Mouse (Mus musculus) forebrain, embryonic 16.5 days (tissue): ENCODE measurements around the gene Oxct2b. TPM values are rescaled to one million over a fixed set of nuclear protein-coding genes. Genes with fewer than 3 reads are reported as not detected.

Experiments used
- ATAC-seq: fragments of 200-750 bp; cut with Nextera tagmentation; 2 replicates; pipeline ENCODE4 v1.8.0; 2017; ENCODE audit warnings: mild to moderate bottlenecking, moderate library complexity
- H3K27ac ChIP-seq: fragments of 300-500 bp; sonication (generic); 2 replicates; pipeline ENCODE4 v1.5.1; 2014; ENCODE audit warnings: low read length, control low read depth
- H3K27me3 ChIP-seq: fragments of 300-500 bp; sonication (generic); replicated peaks from 2 replicates; pipeline ENCODE4 v1.6.1; 2014; ENCODE audit warnings: low read length; ENCODE audit not compliant: control insufficient read depth, insufficient read depth
- H3K36me3 ChIP-seq: fragments of 300-500 bp; sonication (generic); 2 replicates; pipeline ENCODE4 v1.6.1; 2014; ENCODE audit not compliant: control insufficient read depth, insufficient read depth
- H3K4me1 ChIP-seq: fragments of 300-500 bp; sonication (generic); replicated peaks from 2 replicates; pipeline ENCODE4 v1.6.1; 2014; ENCODE audit warnings: low read length; ENCODE audit not compliant: control insufficient read depth, insufficient read depth
- H3K4me2 ChIP-seq: fragments of 300-500 bp; sonication (generic); 2 replicates; pipeline ENCODE4 v1.6.1; 2014; ENCODE audit warnings: mild to moderate bottlenecking, low read length, control low read depth
- H3K4me3 ChIP-seq: fragments of 300-500 bp; sonication (generic); replicated peaks from 2 replicates; pipeline ENCODE4 v1.5.1; 2014; ENCODE audit warnings: mild to moderate bottlenecking, low read length, control low read depth
- H3K9ac ChIP-seq: fragments of 300-500 bp; sonication (generic); replicated peaks from 2 replicates; pipeline ENCODE4 v1.6.1; 2014; ENCODE audit warnings: low read depth, low read length, control low read depth
- H3K9me3 ChIP-seq: fragments of 300-500 bp; sonication (generic); 2 replicates; pipeline ENCODE4 v1.6.1; 2016; ENCODE audit warnings: low read length; ENCODE audit not compliant: control insufficient read depth
- WGBS: fragments of 180-500 bp; shearing (Covaris S2); extraction: QIAGEN DNeasy Blood & Tissue Kit; methylation state at CpG from one replicate; pipeline ENCODE4 v1.1.7; 2014; 5-methylcytosine and 5-hydroxymethylcytosine counted together
- polyA plus RNA-seq: library from polyadenylated mRNA; unstranded; fragments of >200 nt; fragmentation: Nextera tagmentation; extraction: Ambion mirVana; gene quantifications from 2 replicates; pipeline ENCODE4 v1.2.1, GENCODE M21; 2015

Oxct2b gene
- polyA plus RNA-seq = 0.41 TPM in 1 of 2 replicates, not detected in the other

DNA sequence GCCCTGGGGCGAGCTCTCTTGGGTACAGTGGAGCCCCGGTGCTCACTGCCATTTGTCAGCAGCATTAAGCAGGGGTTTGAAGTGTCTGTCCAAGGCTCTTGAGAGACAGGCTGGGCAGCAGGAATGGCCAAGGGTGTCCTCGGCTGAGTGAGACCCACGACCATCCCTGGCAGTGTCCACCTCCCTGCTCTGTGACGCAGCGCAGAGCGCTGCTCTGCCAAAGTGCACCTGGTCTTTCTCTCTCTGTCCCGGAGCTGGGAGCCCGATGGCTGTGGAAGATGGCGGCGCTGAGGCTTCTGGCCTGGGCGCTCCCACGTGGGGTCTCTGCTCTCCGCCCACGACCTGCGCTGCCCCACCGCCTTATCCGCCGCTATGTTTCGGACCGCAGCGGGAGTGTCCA, at the start of gene Oxct2b:
Oxct2b (plus strand) TSS at position 256 of the 400 bp plus-strand sequence.
- no peaks in the 10 kb centered on the region for H3K27me3 ChIP-seq
- WGBS = 11% methylated on average over 22 of the region's 22 CpGs
- H3K4me1 ChIP-seq = 0 out of 2 replicates have a peak, but pooled peaks cover 2% of the 10 kb centered on the region
- peak within 1 kb of the TSS; percentile 39 for H3K4me3 ChIP-seq
- H3K4me2 ChIP-seq = peak within 1 kb of the TSS; percentile 60
- H3K9ac ChIP-seq = peak within 1 kb of the TSS; percentile 32; the same call in 1 of the 2 replicates
- ATAC-seq = peak; percentile 49
- H3K27ac ChIP-seq = no peak within 1 kb of the TSS
- H3K9me3 ChIP-seq = no peaks in the 10 kb centered on the region
- H3K36me3 ChIP-seq = no peaks in the 10 kb centered on the region

DNA sequence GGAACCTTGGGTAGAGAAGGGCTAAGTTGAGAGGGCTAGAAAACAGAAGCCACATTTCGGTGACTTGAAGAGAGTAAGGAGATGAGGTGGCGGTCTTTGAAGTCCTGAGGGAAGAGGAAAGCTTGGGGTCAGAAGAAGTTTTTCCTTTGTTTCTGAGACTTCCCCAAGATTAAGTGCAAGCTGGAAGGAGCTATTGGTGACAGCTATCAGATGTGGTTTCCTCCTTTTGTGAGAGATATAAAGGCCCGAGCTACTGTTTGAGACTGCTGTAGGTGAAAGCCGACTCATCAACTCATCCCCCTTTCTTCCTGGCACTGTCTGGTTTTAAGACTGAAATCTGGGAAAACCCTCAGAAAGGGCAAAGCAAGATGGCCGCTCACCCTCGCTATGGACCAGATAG, 47.4 kb upstream of the Oxct2b start:
- no peaks in the 10 kb centered on the region for H3K36me3 ChIP-seq
- WGBS = 89% methylated on average over 6 of the region's 6 CpGs
- H3K4me3 ChIP-seq = no peak overlapping the region
- no peak overlapping the region for H3K4me2 ChIP-seq
- ATAC-seq = no peak
- H3K27ac ChIP-seq = no peak overlapping the region
- no peaks in the 10 kb centered on the region for H3K9me3 ChIP-seq
- H3K27me3 ChIP-seq = no peaks in the 10 kb centered on the region
- H3K4me1 ChIP-seq = peaks cover 4% of the 10 kb centered on the region; the same call in 1 of the 2 replicates
- H3K9ac ChIP-seq = no peak overlapping the region

DNA sequence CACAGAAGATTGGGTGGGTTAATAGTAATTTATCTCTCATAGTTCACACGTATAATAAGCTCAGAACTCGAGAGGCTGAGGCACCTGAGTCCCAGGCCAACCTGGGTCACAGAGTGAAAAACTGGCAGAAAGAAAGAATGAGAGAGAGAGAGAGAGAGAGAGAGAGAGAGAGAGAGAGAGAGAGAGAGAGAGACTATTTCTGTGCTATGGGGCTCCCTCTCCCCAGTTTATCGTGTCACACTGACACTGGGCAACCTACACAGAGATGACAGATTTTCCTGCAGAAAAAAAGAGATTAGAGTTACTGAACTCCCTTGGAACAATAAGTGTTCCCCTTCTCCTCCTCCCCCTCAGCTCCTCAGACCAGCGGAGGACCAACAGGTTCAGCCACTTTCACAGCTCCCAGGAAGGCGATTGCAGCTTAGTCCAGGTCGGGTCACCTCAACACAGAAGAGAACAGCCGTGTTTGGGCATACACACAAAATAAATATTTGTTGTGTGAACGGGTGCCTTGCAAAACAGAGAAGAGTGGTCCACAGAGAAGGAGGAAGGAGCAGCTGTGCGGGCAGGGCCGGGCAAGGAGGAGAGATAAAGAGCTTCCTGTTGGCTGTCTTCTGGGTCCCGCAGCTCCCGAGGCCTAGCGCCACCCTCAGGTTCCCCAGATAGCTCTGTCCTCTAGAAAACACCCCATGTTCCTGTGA, 44.6 kb upstream of the Oxct2b start:
- 15% methylated on average over 13 of the region's 13 CpGs for WGBS
- Histone ChIP-seq H3K9me3 (no peaks in the 10 kb centered on the region), H3K27ac (no peak overlapping the region), H3K4me3 (no peak overlapping the region), H3K9ac (no peak overlapping the region), H3K27me3 (no peaks in the 10 kb centered on the region), H3K4me2 (no peak overlapping the region), H3K4me1 (peaks cover 4% of the 10 kb centered on the region; the same call in 1 of the 2 replicates), H3K36me3 (no peaks in the 10 kb centered on the region)
- no peak for ATAC-seq

DNA sequence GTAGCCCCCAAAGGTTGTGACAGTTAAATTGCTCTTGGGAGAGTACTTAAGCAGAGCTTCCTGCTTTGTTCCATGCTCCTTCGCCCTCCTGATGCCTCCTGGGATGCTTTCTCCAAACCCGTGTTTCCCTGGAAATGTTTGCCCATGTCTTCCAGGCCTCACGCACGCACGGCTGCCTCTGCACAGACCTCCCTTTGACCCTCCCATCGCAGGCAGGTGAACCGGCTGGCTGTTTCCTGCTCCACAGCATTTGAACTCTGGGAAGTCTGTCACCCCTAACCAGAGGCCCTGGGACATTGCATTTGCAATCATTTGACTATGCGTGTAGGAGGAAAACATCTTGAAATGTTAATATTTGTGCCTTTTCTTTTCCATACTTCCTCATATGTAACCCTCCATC, 39.1 kb upstream of the Oxct2b start:
- Histone ChIP-seq H3K9me3 (0 out of 2 replicates have a peak, but pooled peaks cover 2% of the 10 kb centered on the region), H3K27ac (no peak overlapping the region), H3K4me2 (no peak overlapping the region), H3K9ac (no peak overlapping the region), H3K4me1 (peaks cover 4% of the 10 kb centered on the region; the same call in 1 of the 2 replicates), H3K27me3 (no peaks in the 10 kb centered on the region), H3K4me3 (no peak overlapping the region), H3K36me3 (no peaks in the 10 kb centered on the region)
- ATAC-seq = no peak
- 68% methylated on average over 8 of the region's 8 CpGs for WGBS

DNA sequence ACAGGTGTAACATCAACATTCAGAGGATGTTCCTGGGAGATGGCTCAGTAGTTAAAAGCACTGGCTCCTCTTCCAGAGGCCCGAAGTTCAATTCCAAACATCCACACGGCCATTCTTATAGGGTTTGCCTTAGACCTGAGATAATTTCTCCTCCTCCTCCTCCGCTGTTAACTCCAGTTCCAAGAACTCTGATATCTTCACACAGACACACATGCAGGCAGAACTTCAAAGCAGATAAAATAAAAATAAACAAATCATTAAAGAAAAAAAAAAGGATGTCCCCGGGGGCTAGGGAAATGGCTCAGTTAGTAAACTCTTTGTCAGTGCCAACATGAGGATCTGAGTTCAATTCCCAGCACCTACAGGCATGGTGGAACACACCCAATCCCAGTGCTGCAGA, 37.8 kb upstream of the Oxct2b start:
- Histone ChIP-seq H3K4me2 (no peak overlapping the region), H3K9me3 (0 out of 2 replicates have a peak, but pooled peaks cover 2% of the 10 kb centered on the region), H3K9ac (no peak overlapping the region), H3K4me3 (no peak overlapping the region), H3K27ac (no peak overlapping the region), H3K4me1 (peaks cover 4% of the 10 kb centered on the region; the same call in 1 of the 2 replicates), H3K36me3 (no peaks in the 10 kb centered on the region), H3K27me3 (no peaks in the 10 kb centered on the region)
- ATAC-seq = no peak
- WGBS = 88% methylated on average over 4 of the region's 4 CpGs

DNA sequence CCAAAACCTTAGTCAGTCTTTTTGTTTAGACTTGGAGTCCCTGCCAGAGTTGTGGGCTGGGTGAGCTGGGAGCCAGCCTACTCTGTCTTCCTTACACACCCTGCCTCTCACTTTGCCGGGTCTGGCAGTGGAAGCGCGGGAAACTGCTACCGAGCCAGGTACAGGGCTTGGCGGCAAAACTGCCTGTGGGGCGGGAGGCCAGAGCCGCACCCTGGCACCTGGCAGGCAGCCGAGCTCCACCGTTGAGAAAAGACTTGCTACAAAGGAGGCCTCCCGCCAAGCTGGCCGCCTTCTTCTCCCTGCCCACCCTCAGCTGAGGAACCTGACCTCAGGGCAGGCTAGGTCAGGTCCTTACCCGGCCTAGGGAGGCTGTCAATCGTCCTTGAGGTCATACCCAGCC, 35.3 kb upstream of the Oxct2b start:
- WGBS = 30% methylated on average over 13 of the region's 13 CpGs
- ATAC-seq = no peak
- Histone ChIP-seq H3K9me3 (0 out of 2 replicates have a peak, but pooled peaks cover 2% of the 10 kb centered on the region), H3K9ac (no peak overlapping the region), H3K36me3 (no peaks in the 10 kb centered on the region), H3K4me1 (peaks cover 4% of the 10 kb centered on the region; the same call in 1 of the 2 replicates), H3K27ac (no peak overlapping the region), H3K4me2 (no peak overlapping the region), H3K4me3 (no peak overlapping the region), H3K27me3 (no peaks in the 10 kb centered on the region)

DNA sequence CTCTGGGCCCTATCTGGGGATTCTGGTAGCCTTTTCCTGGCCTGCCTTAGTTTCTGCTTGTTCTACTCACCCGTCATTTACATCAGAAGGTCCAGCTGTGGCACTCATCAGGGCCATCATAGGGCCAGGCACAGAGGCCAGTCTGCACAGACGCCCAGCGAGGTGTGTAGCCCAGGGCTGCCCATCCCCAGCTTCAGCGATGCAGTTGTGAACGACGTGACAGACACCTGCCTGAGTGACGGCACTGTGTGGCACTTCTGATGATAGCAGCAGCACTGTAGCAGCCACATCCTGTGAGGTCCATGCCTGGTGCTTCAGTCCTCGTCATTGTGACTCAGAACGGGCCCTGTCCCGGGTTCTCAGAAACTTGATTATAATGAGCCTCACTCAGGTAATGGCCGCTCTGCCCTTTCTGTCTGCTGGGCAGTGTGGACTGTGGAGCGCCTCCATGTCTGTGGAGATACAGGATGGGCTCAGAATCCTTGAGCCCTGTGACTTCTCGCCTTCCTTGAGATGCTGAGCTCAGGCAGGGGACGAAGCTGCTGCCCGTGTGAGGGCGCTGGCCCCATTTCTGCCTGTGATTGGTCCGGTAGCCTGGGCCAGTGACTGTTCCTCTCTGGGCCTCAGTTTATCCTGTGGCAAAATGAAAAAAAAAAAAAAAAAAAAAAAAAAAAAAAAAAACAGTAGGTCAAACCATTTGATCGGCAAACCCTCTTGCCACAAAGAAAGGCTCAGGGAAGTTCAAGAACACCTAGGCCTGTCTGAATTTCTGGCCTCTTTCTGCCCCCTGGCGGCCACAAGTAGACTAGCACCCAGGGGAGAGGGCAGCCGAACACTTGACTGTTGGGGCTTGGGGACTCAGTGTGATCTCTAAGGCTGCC, 33.5 kb upstream of the Oxct2b start:
- 72% methylated on average over 20 of the region's 20 CpGs for WGBS
- H3K9me3 ChIP-seq = 0 out of 2 replicates have a peak, but pooled peaks cover under 1% of the 10 kb centered on the region
- ATAC-seq = peak; percentile 69
- no peak overlapping the region for H3K27ac ChIP-seq
- no peaks in the 10 kb centered on the region for H3K36me3 ChIP-seq
- no peaks in the 10 kb centered on the region for H3K27me3 ChIP-seq
- no peak overlapping the region for H3K4me2 ChIP-seq
- H3K4me3 ChIP-seq = no peak overlapping the region
- no peak overlapping the region for H3K9ac ChIP-seq
- peaks cover 4% of the 10 kb centered on the region; the same call in 1 of the 2 replicates for H3K4me1 ChIP-seq

DNA sequence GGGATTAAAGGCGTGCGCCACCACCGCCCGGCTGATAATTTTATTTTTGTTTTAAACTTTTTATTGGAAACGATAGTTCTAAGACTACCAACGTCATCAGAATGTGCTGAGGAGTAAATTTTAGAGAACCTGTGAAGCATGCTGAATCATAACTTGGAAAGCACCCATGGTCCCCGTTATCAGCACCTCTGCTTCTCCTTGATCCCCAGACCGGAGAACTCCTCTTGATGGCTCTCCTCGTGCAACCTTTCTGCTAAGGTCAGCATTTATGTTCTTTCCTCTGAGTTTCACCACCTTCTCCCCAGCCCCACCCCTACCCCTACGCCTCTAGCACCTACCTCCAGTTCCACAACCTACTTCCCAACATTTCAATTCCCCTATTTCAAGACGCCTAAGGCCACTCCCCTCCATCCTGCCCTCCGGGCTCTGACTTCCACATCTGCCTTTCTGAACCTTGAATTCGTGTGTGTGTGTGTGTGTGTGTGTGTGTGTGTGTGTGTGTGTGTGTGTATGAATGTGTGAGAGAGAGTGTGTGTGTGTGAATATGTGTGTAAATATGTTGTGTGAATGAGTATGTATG, 32.7 kb upstream of the Oxct2b start:
- Histone ChIP-seq H3K9ac (no peak overlapping the region), H3K4me2 (no peak overlapping the region), H3K4me1 (peaks cover 4% of the 10 kb centered on the region; the same call in 1 of the 2 replicates), H3K27me3 (no peaks in the 10 kb centered on the region), H3K27ac (no peak overlapping the region), H3K4me3 (no peak overlapping the region), H3K36me3 (no peaks in the 10 kb centered on the region), H3K9me3 (no peaks in the 10 kb centered on the region)
- 0 out of 2 replicates have a peak, but pooled peaks have one; percentile 4 for ATAC-seq
- 70% methylated on average over 13 of the region's 13 CpGs for WGBS

DNA sequence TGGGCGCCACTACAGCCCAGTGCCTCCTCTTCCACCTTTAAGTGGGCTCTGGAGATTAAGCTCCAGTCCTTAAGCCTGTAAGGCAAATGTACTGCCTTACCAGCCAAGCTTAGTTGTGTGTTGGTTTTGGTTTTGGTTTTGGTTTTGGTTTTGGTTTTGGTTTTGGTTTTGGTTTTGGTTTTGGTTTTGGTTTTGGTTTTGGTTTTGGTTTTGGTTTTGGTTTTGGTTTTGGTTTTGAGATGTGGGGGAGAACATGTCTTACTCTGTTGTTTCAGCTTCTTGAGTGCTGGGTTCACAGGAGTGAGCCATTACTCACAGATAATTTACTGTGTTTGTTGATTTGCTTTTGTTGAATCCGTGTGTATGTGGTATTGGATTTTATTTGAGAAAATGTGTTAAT, 30.8 kb upstream of the Oxct2b start:
- Histone ChIP-seq H3K9me3 (no peaks in the 10 kb centered on the region), H3K4me2 (no peak overlapping the region)
- no peak for ATAC-seq

More for the DNA sequence above, 30.8 kb upstream of the Oxct2b start:
- Histone ChIP-seq H3K27me3 (no peaks in the 10 kb centered on the region), H3K9ac (no peak overlapping the region), H3K36me3 (no peaks in the 10 kb centered on the region), H3K27ac (no peak overlapping the region), H3K4me3 (no peak overlapping the region), H3K4me1 (peaks cover 4% of the 10 kb centered on the region; the same call in 1 of the 2 replicates)
- 79% methylated on average over 2 of the region's 2 CpGs for WGBS
